Mouse (Mus musculus) embryonic facial prominence, embryonic 12.5 days (tissue): ENCODE data around the gene Adck1. TPM values are rescaled to one million over a fixed set of nuclear protein-coding genes. Genes with fewer than 3 reads are reported as not detected.

Experiments
- ATAC-seq: fragments of 200-750 bp; cut with Nextera tagmentation; 2 replicates; pipeline ENCODE4 v1.8.0; 2017; ENCODE audit not compliant: insufficient number of reproducible peaks, insufficient read depth, low FRiP score, low TSS enrichment
- H3K27ac ChIP-seq: fragments of 300-500 bp; sonication (generic); 2 replicates; pipeline ENCODE4 v1.5.1; 2016; ENCODE audit warnings: mild to moderate bottlenecking
- H3K27me3 ChIP-seq: fragments of 300-500 bp; sonication (generic); 2 replicates; pipeline ENCODE4 v1.6.1; 2016; ENCODE audit warnings: mild to moderate bottlenecking, moderate library complexity
- H3K36me3 ChIP-seq: fragments of 300-500 bp; sonication (generic); 2 replicates; pipeline ENCODE4 v1.6.1; 2016; ENCODE audit warnings: mild to moderate bottlenecking
- H3K4me1 ChIP-seq: fragments of 300-500 bp; sonication (generic); 2 replicates; pipeline ENCODE4 v1.6.1; 2016
- H3K4me2 ChIP-seq: fragments of 300-500 bp; sonication (generic); replicated peaks from 2 replicates; pipeline ENCODE4 v1.6.1; 2016; ENCODE audit warnings: mild to moderate bottlenecking, moderate library complexity
- H3K4me3 ChIP-seq: fragments of 300-500 bp; sonication (generic); 2 replicates; pipeline ENCODE4 v1.5.1; 2016; ENCODE audit warnings: mild to moderate bottlenecking
- H3K9ac ChIP-seq: fragments of 300-500 bp; sonication (generic); 2 replicates; pipeline ENCODE4 v1.6.1; 2016; ENCODE audit warnings: mild to moderate bottlenecking, moderate library complexity
- H3K9me3 ChIP-seq: fragments of 300-500 bp; sonication (generic); 2 replicates; pipeline ENCODE4 v1.6.1; 2016; ENCODE audit warnings: mild to moderate bottlenecking, moderate library complexity
- WGBS: fragments of 180-500 bp; shearing (Covaris S2); methylation state at CpG from one replicate; pipeline ENCODE4 v1.1.7; 2016; 5-methylcytosine and 5-hydroxymethylcytosine counted together
- polyA plus RNA-seq: library from polyadenylated mRNA; unstranded; fragments of >200 nt; fragmentation: Nextera tagmentation; extraction: Ambion mirVana; gene quantifications from 2 replicates; pipeline ENCODE4 v1.2.1, GENCODE M21; 2016

The Adck1 gene
- polyA plus RNA-seq, 1 experiment from 2014 or later: 24.3 TPM

DNA sequence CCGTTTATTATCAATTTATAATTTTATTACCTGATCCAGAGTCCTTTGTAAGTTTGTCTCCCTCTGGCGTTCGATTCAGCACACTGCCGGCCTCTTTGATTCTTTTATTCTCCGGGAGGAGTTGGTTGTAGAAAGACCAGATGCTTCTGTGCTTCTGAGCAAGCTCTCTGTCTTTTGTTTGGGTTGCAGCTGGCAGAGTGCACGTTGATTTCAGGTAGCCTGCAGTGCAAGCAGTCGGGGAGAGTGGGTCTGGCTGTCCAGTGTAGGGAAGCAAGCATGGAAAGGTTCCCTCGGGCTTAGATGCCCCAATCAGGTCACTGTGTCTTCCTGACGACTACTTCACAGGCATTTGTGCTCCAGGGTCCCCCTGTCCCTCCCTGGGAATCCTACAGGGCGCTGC, 16.5 kb downstream of the Adck1 start:
- H3K27me3 ChIP-seq: no peaks in the 10 kb centered on the region
- H3K27ac ChIP-seq: no peak overlapping the region
- H3K9ac ChIP-seq: no peak overlapping the region
- no peak overlapping the region for H3K4me3 ChIP-seq
- no peak for ATAC-seq
- 36% methylated on average over 10 of the region's 10 CpGs for WGBS
- H3K4me1 ChIP-seq: no peaks in the 10 kb centered on the region
- no peak overlapping the region for H3K4me2 ChIP-seq
- no peaks in the 10 kb centered on the region for H3K9me3 ChIP-seq
- no peaks in the 10 kb centered on the region; the same call in 1 of the 2 replicates for H3K36me3 ChIP-seq

DNA sequence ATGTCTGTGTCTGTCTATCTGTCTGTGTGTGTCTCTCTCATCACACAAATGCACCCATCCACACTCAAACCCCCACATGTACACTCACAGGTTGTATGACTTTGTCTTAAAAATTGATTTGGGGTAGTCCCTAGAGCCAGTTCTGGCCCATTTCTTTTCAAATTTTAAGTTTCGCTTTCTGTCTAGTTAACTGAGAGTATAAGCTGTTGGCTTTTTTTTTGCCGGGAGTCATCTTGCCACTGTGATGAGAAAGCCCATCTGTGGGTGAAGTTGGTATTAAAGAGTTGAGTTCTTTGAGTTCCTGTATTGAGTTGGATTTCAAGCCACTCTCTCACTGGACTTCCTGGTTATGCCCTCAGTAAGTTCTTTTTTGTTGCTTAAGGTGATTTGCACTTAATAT, 17.9 kb downstream of the Adck1 start:
- Histone ChIP-seq H3K9me3 (no peaks in the 10 kb centered on the region), H3K36me3 (no peaks in the 10 kb centered on the region; the same call in 1 of the 2 replicates), H3K9ac (no peak overlapping the region), H3K4me3 (no peak overlapping the region), H3K4me1 (no peaks in the 10 kb centered on the region), H3K27me3 (no peaks in the 10 kb centered on the region), H3K27ac (no peak overlapping the region), H3K4me2 (no peak overlapping the region)
- WGBS: 89% methylated on average over 2 of the region's 2 CpGs
- ATAC-seq: no peak

DNA sequence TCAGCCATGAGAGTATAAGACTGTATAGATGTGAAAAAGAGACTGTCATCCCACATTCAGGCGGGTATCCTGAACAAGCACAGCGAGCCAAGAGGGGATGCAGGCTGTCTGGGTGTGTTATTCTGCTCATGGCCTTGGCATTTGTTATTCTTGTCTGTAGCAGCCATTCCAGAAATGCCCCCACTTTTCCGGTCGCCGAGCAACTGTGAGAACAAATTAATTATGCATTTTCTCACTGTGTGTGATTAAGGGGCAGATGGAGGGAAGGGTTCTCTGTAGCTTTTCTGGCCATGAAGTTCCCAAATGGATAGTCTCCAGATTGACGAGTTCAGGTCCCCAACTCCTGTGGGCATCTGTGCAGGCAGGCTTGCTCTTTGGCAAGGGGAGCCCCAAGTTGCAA, 28.5 kb downstream of the Adck1 start:
- no peak overlapping the region for H3K27ac ChIP-seq
- no peaks in the 10 kb centered on the region for H3K4me1 ChIP-seq
- no peaks in the 10 kb centered on the region for H3K36me3 ChIP-seq
- no peak overlapping the region for H3K4me3 ChIP-seq
- no peaks in the 10 kb centered on the region for H3K27me3 ChIP-seq
- no peak for ATAC-seq
- no peak overlapping the region for H3K9ac ChIP-seq
- no peaks in the 10 kb centered on the region for H3K9me3 ChIP-seq
- WGBS: 83% methylated on average over 6 of the region's 6 CpGs
- H3K4me2 ChIP-seq: no peak overlapping the region

DNA sequence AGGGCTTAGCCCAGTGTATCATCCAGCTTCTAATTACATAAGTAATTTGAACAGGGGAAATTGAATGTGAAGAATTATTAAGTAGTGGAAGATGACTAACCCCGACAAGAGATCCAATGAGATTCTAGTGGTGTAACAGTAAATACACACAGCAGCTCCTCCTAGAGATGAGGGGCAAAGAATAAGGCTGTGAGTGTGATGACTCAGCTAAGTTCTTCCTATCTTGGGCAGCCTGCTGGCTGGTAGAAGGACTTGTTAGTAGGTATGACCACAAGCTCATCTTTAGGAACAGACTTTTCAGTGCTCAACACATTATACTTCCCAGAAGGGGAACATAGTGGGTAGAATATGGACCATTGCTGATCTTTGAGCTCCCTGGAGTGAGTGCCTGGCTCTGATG, 38.3 kb downstream of the Adck1 start:
- WGBS: 87% methylated on average over 1 of the region's 1 CpGs
- no peak overlapping the region for H3K4me3 ChIP-seq

DNA sequence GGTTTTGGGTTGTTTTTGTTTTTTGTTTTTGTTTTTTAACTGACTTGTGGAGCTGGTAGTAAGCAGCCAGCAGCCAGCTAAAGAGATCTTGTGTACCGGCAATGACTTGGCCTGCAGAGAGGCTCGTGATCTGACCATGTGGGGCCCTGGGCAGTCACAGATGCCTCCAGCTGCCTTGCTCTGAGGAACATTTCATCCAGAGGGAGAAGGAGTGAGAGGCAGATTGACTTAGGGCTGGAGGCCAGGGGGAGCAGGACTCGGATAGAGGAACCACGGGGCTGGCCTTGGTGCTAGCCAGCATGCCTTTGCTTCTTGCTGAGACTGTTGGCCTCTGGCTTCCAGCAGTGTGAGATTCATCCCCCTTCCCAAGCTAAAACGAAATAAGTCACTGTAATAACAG, 43.2 kb downstream of the Adck1 start:
- no peak for ATAC-seq
- 51% methylated on average over 5 of the region's 5 CpGs for WGBS

More for the DNA sequence above, 38.3 kb downstream of the Adck1 start:
- no peaks in the 10 kb centered on the region for H3K27me3 ChIP-seq
- H3K4me2 ChIP-seq: no peak overlapping the region
- no peak for ATAC-seq
- no peak overlapping the region for H3K9ac ChIP-seq
- no peaks in the 10 kb centered on the region for H3K4me1 ChIP-seq
- 0 out of 2 replicates have a peak, but pooled peaks cover 3% of the 10 kb centered on the region for H3K36me3 ChIP-seq
- no peaks in the 10 kb centered on the region for H3K9me3 ChIP-seq
- no peak overlapping the region for H3K27ac ChIP-seq

DNA sequence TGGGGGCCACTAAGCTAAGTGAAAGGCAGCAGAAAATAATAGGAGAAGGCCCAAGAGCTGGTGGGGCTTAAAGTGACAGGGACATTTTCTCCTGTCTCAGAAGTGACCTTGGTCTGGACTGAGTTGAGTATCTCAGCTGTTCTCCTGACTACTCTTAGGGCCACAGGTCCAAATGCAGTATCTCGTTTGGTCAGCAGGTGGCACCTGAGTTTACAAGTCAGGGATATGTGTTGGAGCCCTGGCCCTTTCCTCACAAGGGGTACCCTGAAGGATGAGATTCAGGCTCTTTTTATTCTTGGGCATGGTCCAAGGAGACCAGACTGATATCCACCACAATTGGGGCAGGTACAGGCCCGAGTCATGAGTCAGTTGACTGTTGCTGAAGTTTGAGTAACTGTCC, 44.8 kb downstream of the Adck1 start:
- 0 out of 2 replicates have a peak, but pooled peaks cover 3% of the 10 kb centered on the region for H3K36me3 ChIP-seq

More for the DNA sequence above, 43.2 kb downstream of the Adck1 start:
- H3K27me3 ChIP-seq: no peaks in the 10 kb centered on the region
- no peaks in the 10 kb centered on the region for H3K9me3 ChIP-seq
- no peak overlapping the region for H3K9ac ChIP-seq
- no peak overlapping the region for H3K4me2 ChIP-seq
- no peak overlapping the region for H3K4me3 ChIP-seq
- no peak overlapping the region for H3K27ac ChIP-seq
- no peaks in the 10 kb centered on the region for H3K4me1 ChIP-seq
- 0 out of 2 replicates have a peak, but pooled peaks cover 3% of the 10 kb centered on the region for H3K36me3 ChIP-seq

DNA sequence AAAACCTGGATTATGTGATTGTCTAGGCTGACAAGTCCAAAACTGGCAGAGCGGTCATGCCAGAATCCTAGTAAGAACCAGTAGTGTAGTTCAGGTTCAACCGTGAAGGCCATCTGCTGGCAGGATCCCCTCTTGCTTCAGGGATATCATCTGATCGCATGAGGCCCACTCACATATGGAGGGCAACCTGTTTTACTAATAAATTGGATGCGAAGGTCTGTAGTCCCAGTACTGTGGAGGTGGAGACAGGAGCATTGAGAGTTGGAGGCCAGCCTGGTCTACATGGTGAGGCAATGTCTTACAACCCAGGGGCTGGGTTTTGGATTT, 47.6 kb downstream of the Adck1 start:
- no peak overlapping the region for H3K4me3 ChIP-seq
- no peak for ATAC-seq
- H3K27ac ChIP-seq: no peak overlapping the region
- WGBS: 88% methylated on average over 4 of the region's 4 CpGs
- H3K4me1 ChIP-seq: no peaks in the 10 kb centered on the region
- no peaks in the 10 kb centered on the region for H3K27me3 ChIP-seq
- no peaks in the 10 kb centered on the region for H3K9me3 ChIP-seq
- peaks cover 7% of the 10 kb centered on the region; the same call in 1 of the 2 replicates for H3K36me3 ChIP-seq
- H3K9ac ChIP-seq: no peak overlapping the region
- H3K4me2 ChIP-seq: no peak overlapping the region

More for the DNA sequence above, 44.8 kb downstream of the Adck1 start:
- Histone ChIP-seq H3K4me3 (no peak overlapping the region), H3K4me1 (no peaks in the 10 kb centered on the region), H3K4me2 (no peak overlapping the region), H3K9me3 (no peaks in the 10 kb centered on the region), H3K9ac (no peak overlapping the region), H3K27ac (no peak overlapping the region), H3K27me3 (no peaks in the 10 kb centered on the region)
- 22% methylated on average over 2 of the region's 2 CpGs for WGBS
- no peak for ATAC-seq

DNA sequence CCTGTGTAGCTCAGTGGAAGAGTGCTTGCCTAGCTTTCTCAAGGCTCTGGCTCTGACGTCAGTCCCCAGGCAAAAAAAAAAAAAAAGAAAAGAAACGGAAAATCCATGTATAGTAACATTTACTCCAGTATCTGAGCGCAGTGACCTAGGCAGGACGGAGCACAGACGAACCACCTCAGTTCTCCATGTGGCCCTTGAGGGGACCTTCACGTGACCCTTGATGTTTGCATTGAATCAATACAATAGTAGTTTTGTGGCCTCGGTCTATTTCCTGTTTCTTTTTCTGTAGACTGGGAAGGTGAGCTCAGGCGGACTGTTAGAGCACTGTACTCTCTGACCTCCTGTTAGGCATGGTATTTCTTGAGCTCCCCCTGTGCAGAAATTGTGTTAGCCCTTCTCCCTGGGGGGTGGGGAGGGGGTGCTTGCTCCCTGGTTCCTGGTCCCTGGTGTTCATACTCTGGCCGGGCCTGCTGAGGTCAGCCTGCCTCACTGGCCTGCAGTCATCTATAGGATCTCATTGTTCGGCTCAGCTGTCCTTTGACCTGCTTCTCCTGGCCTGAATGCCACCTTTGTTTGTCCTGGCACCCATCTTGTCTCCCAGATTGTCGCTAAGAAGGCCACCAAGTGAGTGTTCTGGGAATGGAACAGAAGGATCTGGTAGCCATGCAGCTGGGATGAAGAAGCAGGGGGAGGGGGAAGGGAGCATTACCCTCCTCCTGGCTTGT, 48.1 kb downstream of the Adck1 start:
- peaks cover 7% of the 10 kb centered on the region; the same call in 1 of the 2 replicates for H3K36me3 ChIP-seq
- no peaks in the 10 kb centered on the region for H3K4me1 ChIP-seq
- no peak overlapping the region for H3K4me2 ChIP-seq
- H3K27me3 ChIP-seq: no peaks in the 10 kb centered on the region
- no peak overlapping the region for H3K9ac ChIP-seq
- H3K9me3 ChIP-seq: no peaks in the 10 kb centered on the region
- H3K27ac ChIP-seq: no peak overlapping the region
- 34% methylated on average over 11 of the region's 11 CpGs for WGBS
- no peak for ATAC-seq
- H3K4me3 ChIP-seq: no peak overlapping the region

DNA sequence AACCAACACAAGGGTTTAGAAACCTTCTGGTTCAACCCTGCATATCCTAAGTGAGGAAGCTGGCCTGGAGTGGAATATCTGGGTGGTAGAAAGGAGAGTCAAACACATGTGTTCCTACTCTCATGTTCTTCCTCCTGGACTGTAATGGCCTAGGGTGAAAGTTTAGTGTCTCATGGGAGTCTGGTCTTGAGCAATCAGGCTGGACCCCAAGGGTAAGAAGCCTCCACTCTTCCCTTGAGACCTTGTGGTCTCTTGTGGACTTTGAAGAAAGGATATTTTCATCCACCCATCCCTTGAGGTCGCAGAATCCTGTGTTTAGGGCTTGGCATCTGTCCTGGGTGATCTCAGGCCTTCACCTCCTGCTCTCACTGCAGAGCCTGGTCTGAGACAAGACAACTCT, 52.9 kb downstream of the Adck1 start:
- Histone ChIP-seq H3K4me1 (no peaks in the 10 kb centered on the region), H3K4me2 (no peak overlapping the region), H3K27ac (no peak overlapping the region), H3K36me3 (peaks cover 7% of the 10 kb centered on the region; the same call in 1 of the 2 replicates), H3K9ac (no peak overlapping the region), H3K4me3 (no peak overlapping the region), H3K9me3 (no peaks in the 10 kb centered on the region), H3K27me3 (no peaks in the 10 kb centered on the region)
- 69% methylated on average over 1 of the region's 1 CpGs for WGBS
- ATAC-seq: no peak

DNA sequence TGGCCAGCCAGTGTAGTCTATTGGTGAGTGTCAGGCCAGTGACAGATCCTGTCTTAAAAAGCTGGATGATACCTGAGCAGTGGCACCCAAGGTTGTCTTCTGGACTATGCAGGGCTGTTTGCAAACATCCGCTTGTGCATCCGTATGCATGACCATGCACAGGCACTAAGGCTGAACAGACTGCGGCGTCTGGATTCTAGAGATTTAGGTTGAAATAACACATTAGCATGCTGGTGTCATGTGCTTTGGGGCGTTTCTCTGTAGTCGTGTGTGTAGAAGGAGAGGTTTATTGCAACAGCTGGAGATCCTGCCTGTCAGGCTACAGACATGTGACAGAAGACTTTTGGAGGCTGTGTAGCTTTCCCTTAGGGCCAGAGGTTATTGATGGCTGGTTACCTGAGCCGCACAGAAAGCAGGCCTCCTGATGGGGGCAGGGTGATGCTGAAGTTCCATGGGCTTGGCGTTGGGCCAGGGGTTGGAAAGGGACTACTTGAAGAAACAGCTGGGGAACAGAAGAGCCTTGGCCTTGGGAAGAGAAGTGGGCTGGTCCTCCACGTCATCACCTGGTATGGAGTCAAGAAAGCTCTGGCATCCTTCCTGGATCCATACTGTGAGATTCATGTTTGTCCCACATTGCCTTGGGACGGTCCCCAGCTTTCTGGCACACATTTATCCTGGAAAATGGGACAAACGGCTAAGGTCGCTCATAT, 59.7 kb downstream of the Adck1 start:
- no peak overlapping the region for H3K4me3 ChIP-seq

DNA sequence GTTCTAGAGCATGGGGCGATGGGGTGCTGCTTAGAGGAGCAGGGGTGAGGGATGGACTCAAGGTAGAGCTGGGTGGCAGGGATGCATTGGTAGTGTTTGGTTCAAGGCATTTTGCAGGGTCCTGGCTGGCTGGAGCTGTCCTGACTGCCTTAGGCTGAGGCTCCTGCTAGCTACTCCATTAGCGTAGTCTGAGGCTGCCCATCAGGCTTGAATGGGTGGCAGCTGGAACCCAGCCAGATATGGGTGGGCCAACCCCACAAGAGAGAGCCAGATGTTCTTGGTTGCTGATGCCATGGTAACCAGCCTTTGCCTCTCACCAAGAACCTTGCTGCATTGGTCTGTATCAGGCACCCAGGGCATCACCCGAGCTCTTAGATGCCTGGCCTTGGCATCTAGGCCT, 66.6 kb downstream of the Adck1 start:
- H3K4me1 ChIP-seq: 0 out of 2 replicates have a peak, but pooled peaks cover 3% of the 10 kb centered on the region
- no peak for ATAC-seq
- H3K4me3 ChIP-seq: no peak overlapping the region
- H3K27ac ChIP-seq: 0 out of 2 replicates have a peak overlapping the region, but pooled peaks have one; percentile 11
- no peaks in the 10 kb centered on the region for H3K36me3 ChIP-seq
- H3K9me3 ChIP-seq: no peaks in the 10 kb centered on the region
- H3K9ac ChIP-seq: no peak overlapping the region
- WGBS: 94% methylated on average over 3 of the region's 3 CpGs
- no peak overlapping the region for H3K4me2 ChIP-seq
- no peaks in the 10 kb centered on the region for H3K27me3 ChIP-seq

More for the DNA sequence above, 59.7 kb downstream of the Adck1 start:
- WGBS: 70% methylated on average over 12 of the region's 12 CpGs
- no peak overlapping the region for H3K9ac ChIP-seq
- H3K36me3 ChIP-seq: no peaks in the 10 kb centered on the region
- H3K4me1 ChIP-seq: no peaks in the 10 kb centered on the region
- no peak overlapping the region for H3K27ac ChIP-seq
- no peaks in the 10 kb centered on the region for H3K27me3 ChIP-seq
- no peaks in the 10 kb centered on the region for H3K9me3 ChIP-seq
- H3K4me2 ChIP-seq: no peak overlapping the region
- peak; percentile 78 for ATAC-seq

DNA sequence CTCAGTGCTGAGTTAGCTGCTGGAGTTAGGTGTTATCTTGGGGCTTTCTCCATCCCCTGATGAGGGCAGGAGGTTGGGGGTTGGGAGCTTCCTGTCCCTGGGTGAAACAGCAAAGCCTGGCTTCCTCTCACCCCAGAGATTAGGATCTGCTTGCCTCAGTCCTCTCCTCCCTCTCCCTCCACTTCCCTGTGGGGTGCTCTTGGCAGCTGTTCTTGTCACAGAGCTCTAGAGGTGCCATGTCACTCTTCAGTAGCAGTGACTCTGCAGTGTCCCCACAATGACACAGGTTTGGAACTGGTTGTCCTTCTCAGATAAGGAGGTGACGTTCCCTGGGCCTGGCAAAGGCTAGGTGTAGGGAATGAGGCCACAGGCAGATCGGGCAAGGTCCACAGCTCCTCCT, 68.4 kb downstream of the Adck1 start:
- H3K4me3 ChIP-seq: no peak overlapping the region

More for the DNA sequence above, 68.4 kb downstream of the Adck1 start:
- H3K9ac ChIP-seq: no peak overlapping the region
- H3K4me2 ChIP-seq: no peak overlapping the region
- H3K27me3 ChIP-seq: no peaks in the 10 kb centered on the region
- WGBS: 89% methylated on average over 2 of the region's 2 CpGs
- no peak for ATAC-seq
- no peaks in the 10 kb centered on the region for H3K36me3 ChIP-seq
- no peak overlapping the region for H3K27ac ChIP-seq
- no peaks in the 10 kb centered on the region for H3K9me3 ChIP-seq
- 0 out of 2 replicates have a peak, but pooled peaks cover 3% of the 10 kb centered on the region for H3K4me1 ChIP-seq
